Mouse (Mus musculus): ENCODE results near the gene Cenpq. TPM values are rescaled to one million over a fixed set of nuclear protein-coding genes. Genes with fewer than 3 reads are reported as not detected.

The Cenpq gene
- polyA plus RNA-seq, 1 experiment from 2014 or later = 32.1 TPM

Other genes starting within 250 kb of the Cenpq start
- gene Esp1, start 207.9 kb downstream of the Cenpq start, polyA plus RNA-seq (2016; fragmentation: Nextera tagmentation; extraction: Ambion mirVana) = not detected in 2 replicates
- gene Crisp2, start 128.0 kb downstream of the Cenpq start, polyA plus RNA-seq (2016; fragmentation: Nextera tagmentation; extraction: Ambion mirVana) = not detected in 2 replicates
- gene Rhag, start 123.9 kb downstream of the Cenpq start, polyA plus RNA-seq (2016; fragmentation: Nextera tagmentation; extraction: Ambion mirVana) = 2.5 and 2.9 TPM in 2 replicates
- 1.1 and 1.5 TPM in 2 replicates for gene 9130008F23Rik, start 54.5 kb downstream of the Cenpq start, polyA plus RNA-seq (2016; fragmentation: Nextera tagmentation; extraction: Ambion mirVana)
- gene Glyatl3, start 20.7 kb downstream of the Cenpq start, polyA plus RNA-seq (2016; fragmentation: Nextera tagmentation; extraction: Ambion mirVana) = not detected in 2 replicates
- gene Mut, start 362 bp downstream of the Cenpq start, polyA plus RNA-seq (2016; fragmentation: Nextera tagmentation; extraction: Ambion mirVana) = 35.8 and 37.1 TPM in 2 replicates